ENCODE assay signal across 12 mouse cellular contexts in the genomic region with DNA sequence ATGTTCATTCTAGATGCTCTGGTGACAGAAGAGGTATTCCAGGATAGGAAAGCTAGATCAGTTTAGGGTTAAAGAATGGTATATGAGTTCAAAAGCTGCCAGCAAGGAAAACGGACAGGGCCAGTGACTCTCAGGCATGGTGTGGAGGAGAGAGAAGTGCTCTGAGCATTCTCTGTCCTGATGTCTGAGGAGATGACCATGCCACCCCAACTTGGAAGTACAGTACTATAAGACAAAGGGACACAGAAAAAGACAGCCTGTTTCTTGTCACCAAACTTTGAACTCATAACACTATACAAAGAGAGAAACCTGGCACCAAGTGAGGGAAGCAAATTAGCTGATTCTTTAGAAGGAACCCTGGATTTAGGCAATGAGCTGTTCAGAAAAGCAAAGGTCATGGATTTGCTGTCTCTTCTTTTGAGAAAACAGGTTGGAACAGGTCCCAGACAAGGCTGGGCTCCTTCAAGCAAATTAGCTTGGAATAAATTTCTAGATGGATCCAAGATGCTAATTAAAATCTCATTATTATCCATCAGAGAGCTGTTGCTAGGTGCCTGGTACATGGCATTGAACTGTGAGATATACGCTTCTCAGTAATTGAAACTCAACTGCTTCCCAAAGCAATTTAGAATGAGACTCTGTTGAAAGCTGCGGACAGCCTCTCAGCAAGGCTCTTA. TPM values are rescaled to one million over a fixed set of nuclear protein-coding genes. Genes with fewer than 3 reads are reported as not detected.
A peak's percentile ranks its signal among the peaks of the same experiment; 100 is the strongest.
DNase-seq lines count a peak whose midpoint lies in the region; ATAC-seq and TF ChIP-seq lines count a peak whose summit lies in the region.
"Had no signal": no experiment of that assay in that cellular context is flagged by ENCODE, and none has a peak within 500 bp of the region (broad histone marks: within the 10 kb centered on the region; RNA-seq: fewer than 3 reads in every experiment).

No protein-coding gene starts in this region.

- H3K4me2 ChIP-seq in liver, embryonic 11.5 days, result no peak overlapping the region

- H3K27me3 ChIP-seq in liver, embryonic 11.5 days (replicated peaks; ENCODE audit: control insufficient read depth, insufficient read depth, low read length), result no peaks in the 10 kb centered on the region

- H3K27ac ChIP-seq in olfactory bulb, adult 2 months (ENCODE audit: insufficient read depth, low read depth, low read length), result peak overlapping the region; percentile 16; the same call in 1 of the 2 replicates
- H3K27ac ChIP-seq in liver, embryonic 11.5 days (ENCODE audit: low read depth, low read length), result no peak overlapping the region

- WGBS in olfactory bulb, adult 2 months, result 32% methylated on average over 3 of the region's 3 CpGs
- 72% methylated on average over 3 of the region's 3 CpGs for WGBS in liver, embryonic 11.5 days

- no peaks in the 10 kb centered on the region for H3K36me3 ChIP-seq in liver, embryonic 11.5 days (ENCODE audit: control insufficient read depth, insufficient read depth, low read length)

- no peak for ATAC-seq in liver, embryonic 11.5 days (replicated peaks; ENCODE audit: low FRiP score)

- peak; percentile 28 to 55 for DNase-seq in frontal cortex, adult 2 months (ENCODE audit: extremely low spot score in 1 of 2, low spot score in 1 of 2)
- DNase-seq in frontal cortex, postnatal 14 days (ENCODE audit: low spot score in 2 of 2), result no peak
- peak; percentile 8 to 22 for DNase-seq in right cerebral cortex, adult 2 months (ENCODE audit: low spot score in 2 of 2)
- no peak for DNase-seq in right cerebral cortex, postnatal 25 days
- DNase-seq in layer of hippocampus, adult 8-10 months (ENCODE audit: low spot score in 2 of 2), result peak; percentile 49 to 63
- DNase-seq in testis, postnatal 14 days (ENCODE audit: low spot score), result no peak
- DNase-seq in liver, embryonic 11.5 days (ENCODE audit: low spot score), result no peak
- DNase-seq: kidney, adult 18-20 months; lung, adult 18-20 months; thymus, postnatal 25 days had no signal

- no peaks in the 10 kb centered on the region for H3K4me1 ChIP-seq in olfactory bulb, adult 2 months (ENCODE audit: control insufficient read depth, insufficient read depth, low read length)
- H3K4me1 ChIP-seq in liver, embryonic 11.5 days (replicated peaks; ENCODE audit: control insufficient read depth, insufficient read depth, low read length), result no peaks in the 10 kb centered on the region

- no peak for TF ChIP-seq POLR2A in olfactory bulb, adult 2 months (IDR thresholded peaks at IDR 0.05; ENCODE audit: insufficient read depth, low read depth, low read length)

- TF ChIP-seq CTCF in olfactory bulb, adult 2 months (IDR thresholded peaks at IDR 0.05; ENCODE audit: insufficient read depth, low read depth, low read length), result no peak

- H3K9ac ChIP-seq in liver, embryonic 11.5 days (ENCODE audit: low read depth, low read length), result no peak overlapping the region

- no peak overlapping the region for H3K4me3 ChIP-seq in olfactory bulb, adult 2 months (ENCODE audit: insufficient read depth, low read depth, low read length)
- H3K4me3 ChIP-seq in liver, embryonic 11.5 days (ENCODE audit: low read depth, low read length), result no peak overlapping the region

- H3K9me3 ChIP-seq in liver, embryonic 11.5 days (ENCODE audit: control insufficient read depth, low read length), result no peaks in the 10 kb centered on the region

RNA-seq across cellular contexts. Expression of a gene that starts 43.9 kb away (rescaled TPM):
- 7.1 and 7.3 TPM in 2 replicates for polyA plus RNA-seq in frontal cortex, adult 2 months (2012; rRNA removed)
- 1 to 10 TPM; 5.4 to 9.0 (median 6.5) TPM for total RNA-seq in layer of hippocampus, adult 8-10 months (2022)
- not detected in 2 replicates for polyA plus RNA-seq in olfactory bulb, adult 2 months (2012; ENCODE audit: insufficient read depth, insufficient read length, low replicate concordance, missing spikeins)
- 0.36 and 0.45 TPM in 2 replicates for polyA plus RNA-seq in liver, embryonic 11.5 days (2014; fragmentation: Nextera tagmentation; extraction: Ambion mirVana)
- total RNA-seq: megakaryocyte progenitor cell, adult 5-6 weeks had no signal

Comparison
In these comparisons a context has a peak if more than half of its experiments do, and no peak if none do; other contexts are left out.
1. DNase-seq: peak in frontal cortex, adult 2 months (2 of 2), right cerebral cortex, adult 2 months (2 of 2) and layer of hippocampus, adult 8-10 months (2 of 2); none in frontal cortex, postnatal 14 days (0 of 2), right cerebral cortex, postnatal 25 days (single experiment), testis, postnatal 14 days (single experiment) and liver, embryonic 11.5 days (single experiment).